Mouse (Mus musculus) kidney, embryonic 14.5 days (tissue): ENCODE results near the gene Esrrg. TPM values are rescaled to one million over a fixed set of nuclear protein-coding genes. Genes with fewer than 3 reads are reported as not detected.

ENCODE experiments used
- ATAC-seq: fragments of 200-750 bp; cut with Nextera tagmentation; 2 replicates; pipeline ENCODE4 v1.8.0; 2017; ENCODE audit warnings: moderate number of reproducible peaks, mild to moderate bottlenecking, moderate TSS enrichment, moderate library complexity; ENCODE audit not compliant: low FRiP score, low TSS enrichment
- H3K27ac ChIP-seq: fragments of 300-500 bp; sonication (generic); 2 replicates; pipeline ENCODE4 v1.5.1; 2014; ENCODE audit warnings: low read depth, mild to moderate bottlenecking, low read length, moderate library complexity, mixed read lengths
- H3K27me3 ChIP-seq: fragments of 300-500 bp; sonication (generic); 2 replicates; pipeline ENCODE4 v1.6.1; 2014; ENCODE audit warnings: mild to moderate bottlenecking, low read length; ENCODE audit not compliant: control insufficient read depth, insufficient read depth
- H3K36me3 ChIP-seq: fragments of 300-500 bp; sonication (generic); 2 replicates; pipeline ENCODE4 v1.6.1; 2014; ENCODE audit warnings: low read length, mixed read lengths; ENCODE audit not compliant: control insufficient read depth, insufficient read depth
- H3K4me1 ChIP-seq: fragments of 300-500 bp; sonication (generic); 2 replicates; pipeline ENCODE4 v1.6.1; 2014; ENCODE audit warnings: low read length, mixed read lengths; ENCODE audit not compliant: control insufficient read depth, insufficient read depth
- H3K4me2 ChIP-seq: fragments of 300-500 bp; sonication (generic); replicated peaks from 2 replicates; pipeline ENCODE4 v1.6.1; 2014; ENCODE audit warnings: low read depth, mild to moderate bottlenecking, low read length
- H3K4me3 ChIP-seq: fragments of 300-500 bp; sonication (generic); 2 replicates; pipeline ENCODE4 v1.5.1; 2014; ENCODE audit warnings: mild to moderate bottlenecking, low read length
- H3K9ac ChIP-seq: fragments of 300-500 bp; sonication (generic); 2 replicates; pipeline ENCODE4 v1.6.1; 2014; ENCODE audit warnings: low read depth, mild to moderate bottlenecking, low read length, moderate library complexity
- H3K9me3 ChIP-seq: fragments of 300-500 bp; sonication (generic); 2 replicates; pipeline ENCODE4 v1.6.1; 2016; ENCODE audit warnings: low read length; ENCODE audit not compliant: control insufficient read depth
- WGBS: fragments of 180-500 bp; shearing (Covaris S2); extraction: QIAGEN DNeasy Blood & Tissue Kit; methylation state at CpG from one replicate; pipeline ENCODE4 v1.1.7; 2014; 5-methylcytosine and 5-hydroxymethylcytosine counted together
- polyA plus RNA-seq: library from polyadenylated mRNA; unstranded; fragments of >200 nt; fragmentation: Nextera tagmentation; extraction: Ambion mirVana; gene quantifications from 2 replicates; pipeline ENCODE4 v1.2.1, GENCODE M21; 2014

Gene Esrrg
- polyA plus RNA-seq, 1 experiment from 2014 or later: 21.5 TPM

GRCm38 (mm10) chr1:187763451-187763755 is 154.8 kb downstream of the Esrrg start:
- Histone ChIP-seq H3K36me3 (no peaks in the 10 kb centered on the region), H3K9me3 (no peaks in the 10 kb centered on the region), H3K4me3 (no peak overlapping the region), H3K4me2 (no peak overlapping the region), H3K9ac (no peak overlapping the region), H3K27ac (no peak overlapping the region), H3K4me1 (no peaks in the 10 kb centered on the region), H3K27me3 (no peaks in the 10 kb centered on the region)
- no peak for ATAC-seq
- 52% methylated on average over 4 of the region's 4 CpGs for WGBS

- no peak for ATAC-seq
- Histone ChIP-seq H3K9me3 (no peaks in the 10 kb centered on the region), H3K4me3 (no peak overlapping the region), H3K9ac (no peak overlapping the region), H3K4me1 (no peaks in the 10 kb centered on the region), H3K27me3 (no peaks in the 10 kb centered on the region), H3K4me2 (no peak overlapping the region), H3K36me3 (no peaks in the 10 kb centered on the region), H3K27ac (no peak overlapping the region)
- 39% methylated on average over 3 of the region's 3 CpGs for WGBS
Measured at GRCm38 (mm10) chr1:187763821-187764220, 155.2 kb downstream of the Esrrg start.

GRCm38 (mm10) chr1:187765577-187765976 is 157.0 kb downstream of the Esrrg start:
- H3K27ac ChIP-seq: no peak overlapping the region
- H3K27me3 ChIP-seq: no peaks in the 10 kb centered on the region
- H3K4me3 ChIP-seq: no peak overlapping the region
- H3K9me3 ChIP-seq: no peaks in the 10 kb centered on the region
- no peaks in the 10 kb centered on the region for H3K4me1 ChIP-seq
- 58% methylated on average over 5 of the region's 5 CpGs for WGBS
- no peaks in the 10 kb centered on the region for H3K36me3 ChIP-seq
- ATAC-seq: no peak
- H3K9ac ChIP-seq: no peak overlapping the region
- H3K4me2 ChIP-seq: no peak overlapping the region

GRCm38 (mm10) chr1:187767355-187767754 is 158.8 kb downstream of the Esrrg start:
- no peak overlapping the region for H3K4me3 ChIP-seq
- H3K4me2 ChIP-seq: no peak overlapping the region
- no peak overlapping the region for H3K9ac ChIP-seq
- H3K9me3 ChIP-seq: no peaks in the 10 kb centered on the region
- H3K27me3 ChIP-seq: no peaks in the 10 kb centered on the region
- no peaks in the 10 kb centered on the region for H3K4me1 ChIP-seq
- no peak for ATAC-seq
- H3K27ac ChIP-seq: no peak overlapping the region
- H3K36me3 ChIP-seq: no peaks in the 10 kb centered on the region
- 85% methylated on average over 2 of the region's 2 CpGs for WGBS

GRCm38 (mm10) chr1:187770234-187770633 is 161.6 kb downstream of the Esrrg start:
- Histone ChIP-seq H3K9ac (no peak overlapping the region), H3K4me1 (no peaks in the 10 kb centered on the region), H3K4me3 (no peak overlapping the region), H3K9me3 (no peaks in the 10 kb centered on the region), H3K4me2 (no peak overlapping the region), H3K36me3 (no peaks in the 10 kb centered on the region), H3K27me3 (no peaks in the 10 kb centered on the region), H3K27ac (no peak overlapping the region)
- ATAC-seq: no peak
- 76% methylated on average over 3 of the region's 3 CpGs for WGBS

- no peak overlapping the region for H3K9ac ChIP-seq
- H3K4me2 ChIP-seq: no peak overlapping the region
- no peaks in the 10 kb centered on the region for H3K9me3 ChIP-seq
- ATAC-seq: no peak
- H3K36me3 ChIP-seq: no peaks in the 10 kb centered on the region
- H3K4me3 ChIP-seq: no peak overlapping the region
- no peaks in the 10 kb centered on the region for H3K4me1 ChIP-seq
- no peaks in the 10 kb centered on the region for H3K27me3 ChIP-seq
- no peak overlapping the region for H3K27ac ChIP-seq
- WGBS: 64% methylated on average over 4 of the region's 4 CpGs
Measured at GRCm38 (mm10) chr1:187771067-187771466, 162.5 kb downstream of the Esrrg start.

- Histone ChIP-seq H3K27ac (no peak overlapping the region), H3K9ac (no peak overlapping the region), H3K4me1 (no peaks in the 10 kb centered on the region), H3K4me3 (no peak overlapping the region), H3K27me3 (no peaks in the 10 kb centered on the region), H3K9me3 (no peaks in the 10 kb centered on the region), H3K4me2 (no peak overlapping the region), H3K36me3 (no peaks in the 10 kb centered on the region)
- no peak for ATAC-seq
- WGBS: 79% methylated on average over 10 of the region's 10 CpGs
Measured at GRCm38 (mm10) chr1:187779589-187780178, 171.1 kb downstream of the Esrrg start.

- 76% methylated on average over 4 of the region's 4 CpGs for WGBS
- ATAC-seq: no peak
- H3K27ac ChIP-seq: no peak overlapping the region
Measured at GRCm38 (mm10) chr1:187785226-187785625, 176.6 kb downstream of the Esrrg start.

GRCm38 (mm10) chr1:187787055-187788016 is 178.7 kb downstream of the Esrrg start:
- no peak overlapping the region for H3K4me2 ChIP-seq
- H3K27ac ChIP-seq: no peak overlapping the region
- WGBS: 24% methylated on average over 7 of the region's 7 CpGs
- H3K9ac ChIP-seq: no peak overlapping the region
- H3K36me3 ChIP-seq: no peaks in the 10 kb centered on the region
- ATAC-seq: no peak
- H3K27me3 ChIP-seq: no peaks in the 10 kb centered on the region
- peaks cover 5% of the 10 kb centered on the region; the same call in 1 of the 2 replicates for H3K4me1 ChIP-seq
- H3K4me3 ChIP-seq: no peak overlapping the region
- H3K9me3 ChIP-seq: no peaks in the 10 kb centered on the region

More at GRCm38 (mm10) chr1:187785226-187785625, 176.6 kb downstream of the Esrrg start:
- no peak overlapping the region for H3K4me2 ChIP-seq
- H3K9ac ChIP-seq: no peak overlapping the region
- H3K36me3 ChIP-seq: no peaks in the 10 kb centered on the region
- H3K4me3 ChIP-seq: no peak overlapping the region
- H3K4me1 ChIP-seq: peaks cover 5% of the 10 kb centered on the region; the same call in 1 of the 2 replicates
- no peaks in the 10 kb centered on the region for H3K27me3 ChIP-seq
- H3K9me3 ChIP-seq: no peaks in the 10 kb centered on the region
